Mouse (Mus musculus) heart, adult 8-10 months (tissue): ENCODE measurements around the gene 1810009A15Rik. TPM values are rescaled to one million over a fixed set of nuclear protein-coding genes. Genes with fewer than 3 reads are reported as not detected.
"Not testable (repeated sequence)": the region's sequence is repeated elsewhere in the genome, so short reads cannot be mapped to it uniquely, and the experiment has no call there.

Experiments
- DNase-seq: peaks from one replicate; pipeline ENCODE4 v3.0.0; 2022; ENCODE audit warnings: low spot score
- total RNA-seq, 4 experiments: library from RNA; stranded (reverse); gene quantifications; 2 replicates each; pipeline ENCODE4 v1.2.4; 2022

Gene 1810009A15Rik
- total RNA-seq = 10 to 100 TPM; 11.8 to 29.9 (median 21.1) TPM

DNA sequence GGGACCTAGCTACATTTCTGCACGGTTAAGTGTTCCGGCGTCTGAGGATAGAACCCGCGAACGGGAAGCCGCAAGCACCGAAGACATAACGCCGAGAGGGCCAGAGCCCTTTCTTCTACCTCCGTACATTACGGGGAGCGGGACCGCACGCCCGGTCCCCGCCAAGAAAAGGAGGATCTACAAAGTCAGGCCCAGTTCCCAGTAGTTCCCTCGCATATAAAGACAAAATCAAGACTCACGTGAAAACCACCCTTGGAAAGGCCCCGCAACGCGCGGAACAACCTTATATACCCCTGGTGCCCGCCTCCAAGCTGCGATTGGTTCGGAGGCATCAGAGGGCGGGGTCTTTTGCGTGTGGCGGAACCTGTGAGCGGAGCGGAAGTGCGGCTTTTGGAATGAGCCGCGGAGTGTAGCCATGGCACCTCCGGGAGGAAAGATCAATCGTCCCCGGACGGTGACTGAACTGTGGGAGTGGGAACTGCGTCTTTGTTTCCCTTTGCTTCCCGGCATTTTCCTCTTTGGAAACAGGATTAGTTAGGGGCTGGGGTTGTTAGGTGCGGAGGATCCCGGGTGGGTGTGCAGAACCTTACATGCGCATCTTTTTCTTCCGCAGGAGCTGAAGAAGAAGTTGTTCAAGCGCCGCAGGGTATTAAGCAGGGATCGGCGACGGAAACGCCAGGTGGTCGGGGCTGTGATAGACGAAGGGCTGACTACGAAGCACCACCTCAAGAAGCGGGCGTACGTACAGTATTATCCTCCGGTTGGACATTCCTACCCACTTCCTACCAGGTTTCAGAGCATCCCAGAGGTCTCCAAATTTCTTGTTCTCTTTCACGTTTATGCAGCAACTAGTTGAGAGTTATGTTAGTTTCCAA, at the start of gene 1810009A15Rik, which contains the start of gene Gm49416:
Gene 1810009A15Rik, plus strand, starts transcription at position 343 of the 875 bp plus-strand sequence.
Gene Gm49416, plus strand, starts transcription at position 416 of the 875 bp plus-strand sequence.
- DNase-seq = peak; percentile 95

DNA sequence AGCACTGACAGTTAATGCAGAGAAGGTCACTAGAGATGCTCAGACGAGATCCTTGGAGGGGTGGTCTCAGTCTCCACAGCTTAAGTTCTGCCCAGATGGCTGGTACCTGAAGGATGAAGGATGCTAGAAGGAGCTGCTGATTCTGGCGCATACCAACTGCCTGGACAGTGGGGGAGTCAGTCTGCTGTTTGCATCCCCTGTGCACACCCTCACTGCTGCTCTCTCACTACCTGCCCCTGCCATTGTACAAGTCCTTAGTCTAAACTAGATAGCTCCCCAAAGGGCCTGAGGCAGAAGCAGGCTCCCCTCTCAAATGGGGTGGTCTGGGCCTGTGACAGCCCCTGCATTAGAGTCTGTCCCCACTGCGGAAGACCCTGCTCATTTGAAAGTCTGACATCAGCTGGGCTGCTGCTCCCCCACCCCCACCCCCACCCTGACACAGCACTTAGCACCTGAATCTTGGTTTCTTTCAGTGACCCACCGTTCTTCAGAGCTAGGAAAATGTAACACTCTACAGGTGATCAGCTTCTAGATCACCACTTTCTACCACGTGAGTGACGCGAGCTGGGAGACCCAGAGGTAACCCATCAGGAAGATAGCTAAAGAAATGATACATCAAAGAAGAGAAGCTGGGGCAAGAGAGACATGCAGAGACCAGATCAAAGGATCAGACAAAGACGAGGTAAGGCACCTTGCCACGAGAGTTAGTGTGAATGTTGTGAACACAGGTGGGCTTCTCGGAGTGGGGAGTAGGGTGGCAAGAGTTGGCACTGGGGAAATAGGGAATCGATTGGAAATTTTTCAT, 49.3 kb upstream of the 1810009A15Rik start, which contains the start of gene Gng3:
Gene Gng3, minus strand, starts transcription at position 92 of the 805 bp plus-strand sequence.
- no peak for DNase-seq

DNA sequence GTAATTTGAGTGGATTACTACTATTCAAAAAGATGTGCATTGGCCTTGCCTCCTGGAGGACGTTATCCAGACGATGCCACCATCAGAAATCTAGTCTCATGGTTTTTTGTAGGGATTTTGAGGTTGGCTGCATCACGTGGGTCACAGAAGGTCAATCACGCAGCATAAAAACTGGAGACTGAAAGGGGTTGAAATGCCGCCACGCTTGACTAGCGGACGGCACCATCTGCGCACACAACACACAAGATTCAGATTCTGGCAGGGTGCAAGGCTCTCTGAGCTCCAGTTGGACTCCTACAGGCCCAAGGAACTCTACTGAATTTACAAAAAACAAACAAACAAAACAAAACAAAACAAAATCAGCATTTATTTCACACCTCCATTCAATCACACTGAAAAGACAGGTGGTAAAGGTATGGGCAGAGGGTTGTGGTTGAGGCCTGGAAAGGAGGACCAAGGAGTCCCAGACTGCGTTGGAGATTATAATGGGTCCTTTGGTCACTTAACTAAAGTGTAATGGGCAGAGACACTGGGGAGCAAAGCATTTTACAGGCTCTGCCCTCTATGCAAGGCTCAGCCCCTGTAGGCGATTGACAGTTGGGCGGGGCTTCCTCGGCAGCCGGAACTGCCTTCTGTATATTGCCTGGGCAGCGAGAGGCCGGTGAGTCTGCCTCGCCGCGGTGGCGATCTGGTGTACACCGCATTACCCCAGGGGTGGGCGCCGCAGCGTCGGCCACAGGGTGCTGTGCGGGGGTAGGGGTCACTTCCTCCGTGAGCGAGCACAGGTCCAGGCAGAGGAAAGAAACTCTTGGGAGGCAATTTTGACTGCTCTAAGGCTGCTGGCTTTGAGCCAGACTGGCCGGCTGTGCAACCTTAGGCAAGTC, 48.5 kb upstream of the 1810009A15Rik start:
- peak; percentile 67 for DNase-seq

DNA sequence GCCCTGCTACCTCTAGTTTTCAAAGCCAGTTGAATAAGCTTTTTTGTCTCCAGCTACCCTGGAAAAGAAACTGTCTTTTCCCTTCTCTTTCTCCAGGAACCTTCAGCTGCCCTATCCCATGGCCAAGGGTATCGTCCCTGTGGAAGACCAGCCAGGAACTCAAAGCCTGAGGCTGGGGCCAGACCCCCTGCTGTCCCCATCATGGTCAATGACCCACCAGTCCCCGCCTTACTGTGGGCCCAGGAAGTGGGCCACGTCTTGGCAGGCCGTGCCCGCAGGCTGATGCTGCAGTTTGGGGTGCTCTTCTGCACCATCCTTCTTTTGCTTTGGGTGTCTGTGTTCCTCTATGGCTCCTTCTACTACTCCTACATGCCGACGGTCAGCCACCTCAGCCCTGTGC, 47.6 kb upstream of the 1810009A15Rik start:
- no peak for DNase-seq

DNA sequence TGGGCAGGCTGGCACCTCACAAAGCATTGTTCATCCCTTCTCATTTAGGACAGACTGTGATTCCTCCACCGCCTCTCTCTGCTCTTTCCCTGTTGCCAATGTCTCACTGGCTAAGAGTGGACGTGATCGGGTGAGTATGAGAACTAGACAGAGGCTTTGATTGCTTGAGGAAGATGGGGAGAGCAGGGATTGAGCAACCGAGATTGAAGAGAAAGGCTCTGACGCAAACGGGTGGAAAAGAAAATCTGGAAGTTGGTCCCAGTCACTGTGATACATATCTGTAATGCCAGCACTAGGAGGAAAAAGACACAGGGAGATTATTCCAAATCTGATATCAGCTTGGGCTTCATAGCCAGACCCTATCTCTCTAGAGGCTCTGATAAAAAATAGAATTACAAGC, 45.7 kb upstream of the 1810009A15Rik start:
- no peak for DNase-seq

DNA sequence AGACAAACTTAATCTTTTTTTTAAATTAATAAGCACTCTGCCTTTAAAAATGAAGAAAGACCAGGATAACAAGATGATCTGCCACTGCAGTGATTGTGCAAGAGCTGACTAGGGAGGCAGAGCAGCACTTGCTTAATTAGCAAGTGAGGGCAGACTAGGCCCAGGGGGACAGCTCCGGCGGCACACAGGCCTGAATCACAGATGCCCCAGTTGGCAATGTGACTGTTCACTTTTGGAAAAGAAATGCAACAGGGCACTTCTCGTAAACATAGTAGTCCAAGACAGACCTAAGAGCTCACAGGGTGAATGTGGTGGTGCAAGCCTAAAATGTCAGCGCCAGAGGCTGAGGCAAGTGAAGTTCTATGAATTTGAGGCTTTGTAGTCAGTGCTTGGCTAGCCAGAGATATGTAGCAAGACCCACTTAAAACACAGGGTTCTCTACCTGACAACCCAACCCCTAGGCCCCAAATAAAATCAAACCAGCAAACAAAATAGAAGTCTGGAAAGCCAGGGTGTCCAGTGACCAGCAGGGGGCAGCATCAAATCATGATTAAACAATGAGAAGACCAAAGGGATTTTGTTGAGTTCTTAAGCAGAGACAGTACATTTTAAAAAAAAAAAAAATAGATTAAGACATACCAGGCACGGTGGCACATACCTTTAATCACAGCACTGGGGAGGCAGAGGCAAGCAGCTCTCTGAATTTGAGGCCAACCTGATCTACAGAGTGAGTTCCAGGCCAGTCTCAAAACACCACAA, 44.1 kb upstream of the 1810009A15Rik start:
- peak; percentile 81 for DNase-seq

DNA sequence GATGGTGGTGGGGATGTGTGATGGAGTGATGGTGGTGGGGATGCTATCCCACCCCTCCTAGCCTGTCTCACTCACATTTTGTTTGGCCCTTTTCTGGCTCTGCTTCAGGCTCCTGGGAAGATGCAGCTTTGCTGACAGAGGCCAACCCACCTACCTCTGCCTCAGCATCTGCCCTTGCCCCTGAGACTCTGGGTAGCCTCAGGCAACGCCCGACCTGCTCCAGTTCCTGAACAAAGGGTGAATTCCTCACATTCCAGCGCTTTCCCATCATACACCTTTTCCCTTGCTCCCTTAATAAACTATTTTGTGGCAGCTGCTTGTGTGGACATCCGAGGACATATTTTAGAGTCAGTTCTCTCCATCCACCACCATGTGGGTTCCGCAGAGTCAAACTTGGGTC, 40.3 kb upstream of the 1810009A15Rik start:
- no peak for DNase-seq

DNA sequence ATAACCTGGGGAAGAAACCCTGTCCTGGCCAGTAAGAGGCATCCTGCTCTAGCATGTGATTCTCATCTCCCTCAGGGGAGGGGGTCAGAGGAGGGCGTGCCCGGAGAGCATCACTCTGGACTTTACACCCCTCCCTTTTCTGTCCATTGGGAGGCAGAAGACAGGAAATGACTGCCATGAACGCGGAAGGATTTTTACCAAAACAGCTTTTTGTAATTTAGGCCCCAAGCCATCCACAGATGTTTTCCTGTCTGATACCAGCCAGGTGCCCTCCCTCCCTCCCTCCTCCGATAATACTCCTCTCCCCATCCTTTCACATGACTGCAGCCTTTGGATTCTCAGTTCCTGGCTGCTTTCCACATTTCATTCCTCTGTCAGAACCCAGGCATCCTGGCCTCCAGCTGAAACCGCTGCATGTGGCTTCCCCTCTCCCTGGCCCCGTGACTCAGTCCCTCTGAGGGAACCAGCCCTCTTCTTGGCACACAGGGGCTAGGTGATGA, 38.2 kb upstream of the 1810009A15Rik start, which contains the start of gene Lrrn4cl:
Gene Lrrn4cl, plus strand, starts transcription at position 367 of the 500 bp plus-strand sequence.
- DNase-seq = peak; percentile 38

DNA sequence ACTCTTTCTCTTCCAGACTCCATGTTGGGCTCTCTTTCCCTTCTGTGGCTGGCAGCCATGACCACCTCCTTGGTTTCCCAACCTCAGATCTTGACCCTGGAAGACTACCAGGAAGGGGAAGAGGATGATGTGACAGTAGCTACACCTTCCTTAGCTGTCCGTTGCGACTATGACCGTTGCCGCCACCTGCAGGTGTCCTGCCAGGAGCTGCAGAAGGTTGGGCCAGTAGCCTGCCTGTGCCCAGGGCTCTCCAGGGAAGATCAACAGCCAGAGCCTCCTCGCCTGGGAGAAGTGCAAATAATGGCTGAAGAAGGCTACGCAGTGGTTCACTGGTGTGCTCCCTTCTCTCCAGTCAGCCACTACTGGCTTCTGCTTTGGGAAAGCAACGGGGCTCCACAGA, 37.0 kb upstream of the 1810009A15Rik start:
- DNase-seq = no peak

DNA sequence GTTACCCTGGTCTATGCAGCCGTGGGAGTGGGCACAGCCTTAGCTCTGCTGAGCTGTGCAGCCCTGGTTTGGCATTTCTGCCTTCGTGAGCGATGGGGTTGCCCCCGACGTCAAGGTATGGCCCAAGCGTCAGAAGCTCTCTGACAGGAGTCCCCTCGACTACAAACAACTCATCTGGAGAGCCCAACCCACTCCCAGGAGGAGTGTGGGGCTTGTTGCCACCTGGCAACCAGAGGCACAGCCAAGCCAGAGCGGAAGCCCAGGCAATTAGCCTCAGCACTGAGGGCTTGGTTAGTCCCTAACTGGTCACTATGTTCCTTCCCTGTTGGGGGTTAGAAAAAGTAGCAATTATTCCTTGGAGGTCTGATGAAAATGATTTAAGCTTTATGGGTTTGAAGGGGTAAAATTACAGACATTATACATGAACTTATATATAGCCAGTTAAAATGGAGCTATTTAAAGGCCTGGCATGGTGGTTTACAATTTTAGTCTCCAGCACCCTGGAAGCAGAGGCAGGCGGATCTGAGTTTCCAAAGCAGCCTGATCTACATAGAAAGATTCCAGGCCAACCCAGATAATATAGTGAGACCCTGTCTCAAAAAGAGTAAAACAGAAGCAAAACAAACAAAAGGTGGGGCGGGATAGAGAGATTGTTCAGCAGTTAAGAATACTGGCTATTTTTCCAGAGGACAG, 36.3 kb upstream of the 1810009A15Rik start:
- DNase-seq = no peak

DNA sequence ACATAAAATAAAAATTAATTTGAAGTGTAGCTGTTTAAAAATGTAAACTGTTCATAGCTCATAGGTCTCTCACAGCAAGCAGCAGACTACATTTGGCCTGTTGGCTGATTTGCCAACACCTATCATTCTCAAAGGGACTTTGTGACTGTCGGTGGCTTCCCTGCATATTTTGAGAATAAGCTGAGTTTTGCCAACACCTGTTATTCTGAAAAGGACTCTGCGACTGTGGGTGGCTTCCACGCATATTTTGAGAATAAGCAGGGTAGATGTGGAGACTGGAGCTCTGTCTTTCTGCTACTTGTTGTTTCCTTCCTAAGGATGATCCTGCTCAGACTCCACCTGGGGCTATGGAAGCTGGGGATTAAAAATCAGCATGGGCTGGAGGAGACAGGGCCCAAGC, 35.5 kb upstream of the 1810009A15Rik start:
- no peak for DNase-seq

DNA sequence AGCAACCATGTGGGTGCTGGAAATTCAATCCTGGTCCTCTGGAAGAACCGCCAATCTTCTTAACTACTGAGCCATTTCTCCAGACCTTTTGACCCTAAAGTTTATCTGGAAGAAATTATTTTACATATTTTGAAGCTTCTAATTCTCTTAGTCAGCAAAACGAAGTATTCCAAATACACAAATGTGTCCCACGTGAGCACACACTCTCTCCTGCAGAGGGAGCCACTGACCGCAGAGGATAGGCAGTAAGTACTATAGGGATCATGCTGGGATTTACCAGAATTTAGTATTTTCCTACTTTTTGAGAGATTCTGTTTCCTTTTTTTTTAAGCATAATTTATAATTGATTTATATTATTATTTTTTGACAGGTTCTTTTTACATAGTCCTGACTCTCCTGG, 31.0 kb upstream of the 1810009A15Rik start:
- DNase-seq = peak; percentile 46

DNA sequence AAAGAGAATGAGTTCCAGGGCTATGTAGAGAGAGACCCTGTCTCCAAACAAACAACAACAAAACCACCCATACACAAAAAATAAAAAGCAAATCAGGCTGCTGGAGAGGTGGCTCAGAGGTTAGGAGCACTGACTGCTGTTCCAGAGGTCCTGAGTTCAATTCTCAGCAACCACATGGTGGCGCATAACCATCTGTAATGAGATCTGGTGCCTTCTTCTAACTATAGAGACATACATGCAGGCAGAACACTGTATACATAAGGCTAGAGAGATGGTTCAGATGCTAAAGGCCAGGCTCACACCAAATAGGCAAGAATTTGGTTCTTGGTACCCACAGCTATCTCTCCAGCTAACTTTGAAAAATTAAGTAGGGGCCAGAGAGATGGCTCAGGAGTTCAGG, 29.6 kb upstream of the 1810009A15Rik start:
- DNase-seq = no peak

DNA sequence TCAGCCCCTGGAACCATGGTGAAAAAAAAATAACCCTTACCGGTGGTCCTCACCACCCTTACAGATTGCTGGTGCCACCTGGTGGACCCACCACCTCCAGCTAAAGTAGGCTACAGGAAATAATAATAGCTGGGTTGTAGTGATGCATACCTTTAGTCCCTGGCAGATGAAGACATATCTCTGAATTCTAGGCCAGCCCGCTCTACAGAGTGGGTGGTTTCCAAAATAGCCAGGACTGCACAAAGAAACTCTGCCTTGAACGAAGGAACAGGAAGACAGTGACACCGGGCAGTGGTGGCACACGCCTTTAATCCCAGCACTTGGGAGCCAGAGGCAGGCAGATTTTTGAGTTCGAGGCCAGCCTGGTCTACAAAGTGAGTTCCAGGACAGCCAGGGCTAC, 24.4 kb upstream of the 1810009A15Rik start:
- no peak for DNase-seq

DNA sequence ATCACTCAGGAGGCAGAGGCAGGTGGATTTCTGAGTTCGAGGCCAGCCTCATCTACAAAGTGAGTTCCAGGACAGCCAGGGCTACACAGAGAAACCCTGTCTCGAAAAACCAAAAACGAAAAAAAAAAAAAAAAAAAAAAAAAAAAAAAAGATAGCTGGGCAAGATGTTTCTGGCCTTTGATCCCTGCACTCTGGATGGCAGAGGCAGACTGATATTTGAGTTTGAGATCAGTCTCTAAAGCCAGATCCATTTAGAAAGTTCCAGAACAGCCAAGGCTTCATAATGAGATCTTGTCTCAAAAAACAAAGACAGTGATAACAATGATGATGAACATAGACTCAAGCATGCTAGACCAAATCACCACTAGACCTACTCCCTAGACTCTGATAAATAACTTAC, 18.3 kb upstream of the 1810009A15Rik start:
- not testable (repeated sequence) for DNase-seq

DNA sequence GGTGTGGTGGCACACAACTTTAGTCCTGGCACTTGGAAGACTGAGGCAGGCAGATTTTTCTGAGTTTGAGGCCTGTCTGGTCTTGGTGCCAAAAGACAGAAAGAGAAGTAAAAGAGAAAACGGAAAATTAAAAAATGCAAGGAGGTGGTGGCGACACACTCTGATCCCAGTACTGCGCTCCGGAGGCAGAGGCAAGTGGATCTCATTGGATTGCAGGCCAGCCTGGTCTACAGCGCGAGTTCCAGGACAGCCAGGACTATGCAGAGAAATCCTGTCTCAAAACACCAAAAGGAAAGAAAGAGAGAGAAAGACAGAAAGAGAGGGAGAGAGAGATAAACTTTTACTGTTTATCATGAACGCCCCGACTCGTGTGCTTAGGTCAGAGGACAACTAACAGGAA, 17.8 kb upstream of the 1810009A15Rik start:
- no peak for DNase-seq

DNA sequence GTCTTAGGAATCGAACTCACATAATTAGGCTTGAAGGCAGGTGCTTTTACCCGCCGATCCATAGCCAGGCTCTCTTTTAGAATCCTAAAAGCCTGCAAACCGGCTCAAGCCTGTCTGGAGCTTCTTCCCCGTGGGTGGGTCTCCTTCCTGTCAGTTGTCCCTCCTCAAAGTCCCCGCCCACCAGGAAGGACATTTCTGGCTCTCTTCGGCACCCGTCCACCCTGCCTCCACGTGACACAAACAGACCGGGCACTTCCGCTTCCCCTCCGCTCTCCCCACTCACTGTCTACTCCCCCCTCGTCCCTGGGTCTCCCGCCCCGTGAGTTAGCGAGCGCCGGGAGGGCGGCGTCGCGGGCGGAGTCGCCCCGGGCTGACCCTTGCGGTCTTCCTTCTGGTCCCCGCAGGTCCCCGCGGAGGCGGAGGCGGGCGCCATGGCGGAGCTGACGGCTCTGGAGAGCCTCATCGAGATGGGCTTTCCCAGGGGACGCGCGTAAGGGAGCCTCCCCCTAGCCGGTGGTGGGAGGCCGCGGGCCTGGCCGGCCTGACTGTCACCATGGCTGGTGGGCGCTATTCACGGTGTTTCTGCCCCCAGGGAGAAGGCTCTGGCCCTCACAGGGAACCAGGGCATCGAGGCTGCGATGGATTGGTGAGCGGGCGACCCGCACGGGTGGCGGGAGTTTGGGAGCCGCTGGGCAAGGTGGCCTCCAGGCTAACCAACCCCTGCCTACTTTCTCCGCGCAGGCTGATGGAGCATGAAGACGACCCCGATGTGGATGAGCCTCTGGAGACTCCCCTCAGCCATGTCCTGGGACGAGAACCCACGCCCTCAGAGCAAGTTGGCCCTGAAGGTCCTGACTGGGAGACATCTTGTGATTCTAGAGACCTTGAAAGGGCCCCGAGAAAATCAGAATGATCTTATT, 17.1 kb upstream of the 1810009A15Rik start, which contains the start of gene Ubxn1:
Gene Ubxn1, plus strand, starts transcription at position 230 of the 920 bp plus-strand sequence.
- DNase-seq = peak; percentile 99

DNA sequence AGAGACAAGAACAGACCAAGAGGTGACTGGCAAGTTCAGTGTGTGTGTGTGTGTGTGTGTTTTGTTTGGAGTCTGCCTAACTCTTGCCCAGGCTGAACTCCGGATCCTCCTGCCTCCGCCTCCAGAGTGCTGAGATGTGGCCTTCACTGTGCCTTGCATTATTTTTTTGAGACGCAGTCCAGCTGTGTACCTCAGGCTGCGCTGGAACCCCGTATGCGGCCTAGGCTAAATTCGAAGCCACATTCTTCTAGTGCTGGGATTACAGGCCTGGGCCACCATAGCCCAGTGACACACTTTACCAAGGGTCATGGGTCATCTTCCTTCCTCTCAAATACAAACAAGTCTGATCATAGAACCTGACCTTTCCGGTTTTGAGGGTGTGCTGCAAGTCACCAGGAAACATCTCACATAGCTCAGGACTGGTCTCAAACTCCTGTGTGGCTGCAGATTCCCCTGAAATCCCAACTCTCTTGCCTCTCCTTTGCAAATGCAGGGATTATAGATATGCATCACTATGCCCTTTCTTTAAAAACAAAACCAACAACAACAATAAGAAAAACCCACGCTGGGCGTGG, 16.3 kb upstream of the 1810009A15Rik start:
- DNase-seq = no peak
